Mouse (Mus musculus) c-Kit-positive CD71-positive TER-119-positive erythroid progenitor cells, embryonic 14.5 days (primary cell): ENCODE measurements around the gene Trim9.

Source experiments
- DNase-seq: peaks from one replicate; pipeline ENCODE4 v3.0.0-alpha.2; 2013; ENCODE audit warnings: low spot score

Gene Trim9

GRCm38 (mm10) chr12:70214281-70214680, 133.1 kb downstream of the Trim9 start:
- DNase-seq, result no peak

- no peak for DNase-seq
Measured at GRCm38 (mm10) chr12:70213601-70214000, 133.8 kb downstream of the Trim9 start.

GRCm38 (mm10) chr12:70212501-70212900, 134.9 kb downstream of the Trim9 start:
- no peak for DNase-seq

GRCm38 (mm10) chr12:70208214-70208613, 139.2 kb downstream of the Trim9 start:
- no peak for DNase-seq

GRCm38 (mm10) chr12:70204433-70204832, 143.0 kb downstream of the Trim9 start:
- no peak for DNase-seq

GRCm38 (mm10) chr12:70201926-70202529, 145.4 kb downstream of the Trim9 start:
- no peak for DNase-seq

- no peak for DNase-seq
Measured at GRCm38 (mm10) chr12:70196341-70196740, 151.1 kb downstream of the Trim9 start.

GRCm38 (mm10) chr12:70195426-70195825, 152.0 kb downstream of the Trim9 start:
- no peak for DNase-seq
